10 mouse cellular contexts compared by ENCODE assay signal in the genomic region with DNA sequence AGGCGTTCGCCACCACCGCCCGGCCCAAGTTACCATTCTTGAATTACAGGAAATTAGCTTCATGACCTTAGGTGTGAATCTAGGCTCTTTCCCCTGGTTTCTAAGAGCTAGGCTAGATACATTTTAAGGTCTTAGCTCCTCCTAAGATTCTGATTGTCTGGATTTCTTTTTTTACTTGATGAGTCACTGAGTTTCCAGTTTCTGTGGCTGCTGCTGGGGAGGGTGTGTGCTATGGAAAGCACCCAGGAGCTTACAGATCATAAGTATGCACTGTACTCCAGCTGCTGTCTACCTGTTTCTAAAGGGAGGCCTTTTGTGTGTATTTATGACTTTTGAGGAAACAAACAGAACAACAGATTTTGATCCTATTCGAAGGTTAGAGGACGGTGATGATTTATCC.
"Had no signal": no experiment of that assay in that cellular context is flagged by ENCODE, and none has a peak within 500 bp of the region (broad histone marks: within the 10 kb centered on the region; RNA-seq: fewer than 3 reads in every experiment).

No protein-coding gene starts in this region.

- ATAC-seq: midbrain, embryonic 15.5 days had no signal

- DNase-seq: kidney, adult 11 months; kidney, adult 8-10 months; kidney, postnatal 10 days; kidney, postnatal 36 days; liver, embryonic 13.5 days; lung, adult 2 months; lung, postnatal 14 days; lung, postnatal 4 days; thymus, postnatal 25 days had no signal
